Mouse (Mus musculus): ENCODE measurements around the gene Dixdc1.

GRCm38 (mm10) chr9:50681727-50682126 is 57.6 kb downstream of the Dixdc1 start:
- TF ChIP-seq POLR2A (IDR thresholded peaks at IDR 0.05; ENCODE audit: borderline replicate concordance, control insufficient read depth, low read depth, low read length) (no peak), CTCF (IDR thresholded peaks at IDR 0.05; ENCODE audit: control insufficient read depth, insufficient read depth, low read length) (no peak)
